Mouse (Mus musculus) erythroblast, embryonic 14.5 days (primary cell): Measurements from ENCODE around the gene Serpinh1.

Experiments used
- GATA1 ChIP-seq: IDR thresholded peaks from 2 replicates; pipeline ENCODE4 v1.6.1; 2012; ENCODE audit warnings: low read length, inconsistent platforms, mixed read lengths
- TAL1 ChIP-seq: IDR thresholded peaks from 3 replicates; pipeline ENCODE4 v1.6.1; 2012; ENCODE audit warnings: low read length, inconsistent platforms, mixed read lengths

GRCm38 (mm10) chr7:99380491-99381213 lies 27.6 kb upstream of the Serpinh1 start:
- no peak for TF ChIP-seq GATA1
- no peak for TF ChIP-seq TAL1
